Mouse (Mus musculus) intestine, embryonic 16.5 days (tissue): ENCODE measurements around the gene Pkig. TPM values are rescaled to one million over a fixed set of nuclear protein-coding genes. Genes with fewer than 3 reads are reported as not detected.
"Not testable (repeated sequence)": the region's sequence is repeated elsewhere in the genome, so short reads cannot be mapped to it uniquely, and the experiment has no call there.

Experiments
- ATAC-seq: fragments of 200-750 bp; cut with Nextera tagmentation; 2 replicates; pipeline ENCODE4 v1.8.0; 2017; ENCODE audit warnings: moderate TSS enrichment, moderate library complexity
- H3K27ac ChIP-seq: fragments of 300-500 bp; sonication (generic); 2 replicates; pipeline ENCODE4 v1.5.1; 2014; ENCODE audit warnings: mild to moderate bottlenecking, low read length
- H3K27me3 ChIP-seq: fragments of 300-500 bp; sonication (generic); replicated peaks from 2 replicates; pipeline ENCODE4 v1.6.1; 2014; ENCODE audit warnings: low read length, control low read depth, mixed read lengths; ENCODE audit not compliant: control insufficient read depth, insufficient read depth
- H3K36me3 ChIP-seq: fragments of 300-500 bp; sonication (generic); 2 replicates; pipeline ENCODE4 v1.6.1; 2014; ENCODE audit warnings: low read length, control low read depth; ENCODE audit not compliant: control insufficient read depth, insufficient read depth
- H3K4me1 ChIP-seq: fragments of 300-500 bp; sonication (generic); 2 replicates; pipeline ENCODE4 v1.6.1; 2014; ENCODE audit warnings: low read length, control low read depth, mixed read lengths; ENCODE audit not compliant: control insufficient read depth, insufficient read depth
- H3K4me2 ChIP-seq: fragments of 300-500 bp; sonication (generic); 2 replicates; pipeline ENCODE4 v1.6.1; 2014; ENCODE audit warnings: low read depth, low read length, control low read depth
- H3K4me3 ChIP-seq: fragments of 300-500 bp; sonication (generic); 2 replicates; pipeline ENCODE4 v1.5.1; 2014; ENCODE audit warnings: mild to moderate bottlenecking, low read length
- H3K9ac ChIP-seq: fragments of 300-500 bp; sonication (generic); 2 replicates; pipeline ENCODE4 v1.6.1; 2014; ENCODE audit warnings: low read depth, low read length
- H3K9me3 ChIP-seq: fragments of 300-500 bp; sonication (generic); 2 replicates; pipeline ENCODE4 v1.6.1; 2016; ENCODE audit warnings: low read length, control low read depth; ENCODE audit not compliant: control insufficient read depth
- WGBS: fragments of 180-500 bp; shearing (Covaris S2); extraction: QIAGEN DNeasy Blood & Tissue Kit; methylation state at CpG from one replicate; pipeline ENCODE4 v1.1.7; 2014; 5-methylcytosine and 5-hydroxymethylcytosine counted together
- polyA plus RNA-seq: library from polyadenylated mRNA; unstranded; fragments of >200 nt; fragmentation: Nextera tagmentation; extraction: Ambion mirVana; gene quantifications from 2 replicates; pipeline ENCODE4 v1.2.1, GENCODE M21; 2015

The Pkig gene
- polyA plus RNA-seq, 1 experiment from 2014 or later: 122 TPM

DNA sequence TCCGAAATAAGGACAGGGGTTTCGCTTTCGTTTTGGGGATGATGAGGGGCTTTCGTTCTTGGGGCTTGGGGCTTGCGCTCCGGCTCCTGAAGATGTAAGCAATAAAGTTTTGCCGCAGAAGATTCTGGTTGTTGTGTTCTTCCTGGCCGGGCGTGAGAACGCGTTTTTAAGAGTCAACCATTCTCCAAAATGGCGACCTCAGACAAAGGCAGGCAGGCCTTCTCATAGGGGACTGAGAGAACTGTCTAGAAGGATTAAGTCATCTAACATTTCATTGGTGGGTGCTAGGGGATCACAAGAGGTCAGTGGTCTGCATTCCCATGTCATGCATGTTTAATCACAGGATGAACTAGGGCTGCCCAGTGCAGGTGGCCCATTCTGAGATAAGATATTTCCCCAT, 2.5 kb upstream of the Pkig start:
- H3K36me3 ChIP-seq, H3K27ac ChIP-seq, H3K27me3 ChIP-seq, H3K4me1 ChIP-seq, H3K9me3 ChIP-seq, H3K4me3 ChIP-seq, H3K4me2 ChIP-seq, H3K9ac ChIP-seq, ATAC-seq: not testable (repeated sequence)
- 97% methylated on average over 7 of the region's 12 CpGs for WGBS

GRCm38 (mm10) chr2:163657486-163657885, 700 bp upstream of the Pkig start:
- Histone ChIP-seq H3K9ac (no peak overlapping the region), H3K27ac (no peak overlapping the region), H3K9me3 (no peaks in the 10 kb centered on the region), H3K36me3 (no peaks in the 10 kb centered on the region), H3K4me1 (peaks cover 5% of the 10 kb centered on the region; the same call in 1 of the 2 replicates), H3K27me3 (no peaks in the 10 kb centered on the region), H3K4me2 (no peak overlapping the region), H3K4me3 (no peak overlapping the region)
- WGBS: 86% methylated on average over 2 of the region's 2 CpGs
- ATAC-seq: no peak

- peaks cover 5% of the 10 kb centered on the region; the same call in 1 of the 2 replicates for H3K4me1 ChIP-seq
- H3K36me3 ChIP-seq: no peaks in the 10 kb centered on the region
- H3K9ac ChIP-seq: peak overlapping the region; percentile 87
- peak overlapping the region; percentile 85 for H3K4me3 ChIP-seq
- H3K9me3 ChIP-seq: no peaks in the 10 kb centered on the region
- H3K27ac ChIP-seq: peak overlapping the region; percentile 81
- peak; percentile 75 for ATAC-seq
- 1% methylated on average over 8 of the region's 8 CpGs for WGBS
- H3K4me2 ChIP-seq: peak overlapping the region; percentile 77
- no peaks in the 10 kb centered on the region for H3K27me3 ChIP-seq
These were observed 755 bp downstream of the Pkig start for GRCm38 (mm10) chr2:163658941-163659340.

GRCm38 (mm10) chr2:163659431-163659830, 1.2 kb downstream of the Pkig start:
- peak overlapping the region; percentile 85; the same call in 1 of the 2 replicates for H3K4me3 ChIP-seq
- H3K36me3 ChIP-seq: no peaks in the 10 kb centered on the region
- no peaks in the 10 kb centered on the region for H3K9me3 ChIP-seq
- no peak for ATAC-seq
- no peaks in the 10 kb centered on the region for H3K27me3 ChIP-seq
- H3K4me2 ChIP-seq: peak overlapping the region; percentile 77
- H3K9ac ChIP-seq: peak overlapping the region; percentile 87
- H3K4me1 ChIP-seq: peaks cover 5% of the 10 kb centered on the region; the same call in 1 of the 2 replicates
- H3K27ac ChIP-seq: peak overlapping the region; percentile 81
- WGBS: 82% methylated on average over 12 of the region's 12 CpGs

DNA sequence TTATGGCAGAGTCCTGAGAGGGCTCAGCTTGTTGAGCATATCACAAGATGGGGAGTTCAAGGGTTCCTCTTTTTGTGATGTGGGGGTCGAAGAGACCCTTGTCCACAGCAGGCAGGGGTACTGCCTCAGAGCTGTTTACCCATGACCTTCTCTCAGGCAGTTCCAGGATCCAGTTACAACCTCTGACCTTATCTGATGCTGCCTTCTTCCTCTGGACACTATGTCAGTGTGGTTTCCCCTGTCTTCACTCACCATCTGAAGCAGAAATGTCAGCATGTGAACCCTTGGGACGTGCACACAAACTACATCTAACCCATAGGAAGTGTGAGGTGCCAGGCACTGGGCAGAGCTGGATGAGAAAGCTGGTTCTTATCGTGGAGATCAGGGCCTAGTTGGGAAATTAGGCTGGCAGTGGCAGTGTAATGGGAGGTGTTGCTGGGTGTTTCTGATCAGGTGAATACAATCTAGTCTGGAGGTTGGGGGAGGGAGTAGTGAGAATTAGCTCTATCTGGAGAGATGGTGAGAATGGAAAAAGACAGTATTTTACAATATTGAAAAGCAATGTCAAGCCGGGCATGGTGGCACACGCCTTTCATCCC, 2.0 kb downstream of the Pkig start:
- WGBS: 83% methylated on average over 5 of the region's 5 CpGs

GRCm38 (mm10) chr2:163661371-163661850, 3.2 kb downstream of the Pkig start:
- 64% methylated on average over 6 of the region's 6 CpGs for WGBS
- no peak overlapping the region for H3K4me2 ChIP-seq
- H3K9me3 ChIP-seq: no peaks in the 10 kb centered on the region
- H3K36me3 ChIP-seq: no peaks in the 10 kb centered on the region
- no peak overlapping the region for H3K27ac ChIP-seq
- no peak overlapping the region for H3K9ac ChIP-seq
- peaks cover 5% of the 10 kb centered on the region; the same call in 1 of the 2 replicates for H3K4me1 ChIP-seq
- ATAC-seq: no peak
- no peak overlapping the region for H3K4me3 ChIP-seq
- H3K27me3 ChIP-seq: no peaks in the 10 kb centered on the region

More for the DNA sequence above, 2.0 kb downstream of the Pkig start:
- Histone ChIP-seq H3K27ac (no peak overlapping the region), H3K9ac (0 out of 2 replicates have a peak overlapping the region, but pooled peaks have one; percentile 30), H3K27me3 (no peaks in the 10 kb centered on the region), H3K9me3 (no peaks in the 10 kb centered on the region), H3K36me3 (no peaks in the 10 kb centered on the region), H3K4me1 (peaks cover 5% of the 10 kb centered on the region; the same call in 1 of the 2 replicates), H3K4me2 (no peak overlapping the region), H3K4me3 (no peak overlapping the region)
- ATAC-seq: no peak

- ATAC-seq: no peak
- 92% methylated on average over 5 of the region's 5 CpGs for WGBS
- no peak overlapping the region for H3K27ac ChIP-seq
- no peak overlapping the region for H3K4me3 ChIP-seq
- peaks cover 9% of the 10 kb centered on the region for H3K4me1 ChIP-seq
- H3K9me3 ChIP-seq: no peaks in the 10 kb centered on the region
- no peak overlapping the region for H3K9ac ChIP-seq
- H3K4me2 ChIP-seq: no peak overlapping the region
- no peaks in the 10 kb centered on the region for H3K27me3 ChIP-seq
- no peaks in the 10 kb centered on the region for H3K36me3 ChIP-seq
These were observed 3.9 kb downstream of the Pkig start for GRCm38 (mm10) chr2:163662076-163662475.

DNA sequence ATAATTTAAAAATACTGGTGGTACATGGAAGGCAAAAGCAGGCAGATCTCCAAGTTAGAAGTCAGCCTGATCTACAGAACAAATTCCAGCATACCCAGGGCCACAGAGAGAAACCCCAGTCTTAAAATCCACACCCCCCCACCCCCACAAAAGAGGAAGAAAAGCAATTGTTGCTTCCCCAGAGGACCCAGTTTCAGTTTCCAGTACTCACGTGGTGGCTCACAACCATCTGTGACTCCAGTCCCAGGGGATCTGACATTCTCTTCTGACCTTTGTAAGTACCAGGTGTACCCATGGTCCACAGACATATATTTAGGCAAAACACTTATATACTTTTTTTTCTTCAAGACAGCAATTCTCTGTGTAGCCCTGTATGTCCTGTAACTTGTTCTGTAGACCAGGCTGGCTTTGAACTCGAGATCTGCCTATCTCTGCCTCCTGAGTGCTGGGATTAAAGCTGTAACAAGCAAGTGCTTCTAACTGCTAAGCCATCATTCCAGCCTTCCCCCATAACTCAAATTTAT, 4.6 kb downstream of the Pkig start:
- ATAC-seq: no peak
- no peak overlapping the region for H3K9ac ChIP-seq
- no peaks in the 10 kb centered on the region for H3K9me3 ChIP-seq
- no peak overlapping the region for H3K4me2 ChIP-seq
- H3K27me3 ChIP-seq: no peaks in the 10 kb centered on the region
- WGBS: 71% methylated on average over 2 of the region's 2 CpGs
- H3K4me1 ChIP-seq: peaks cover 9% of the 10 kb centered on the region
- no peak overlapping the region for H3K4me3 ChIP-seq
- no peak overlapping the region for H3K27ac ChIP-seq
- no peaks in the 10 kb centered on the region for H3K36me3 ChIP-seq

GRCm38 (mm10) chr2:163663930-163664329, 5.7 kb downstream of the Pkig start:
- Histone ChIP-seq H3K27ac (no peak overlapping the region), H3K4me3 (no peak overlapping the region), H3K9me3 (no peaks in the 10 kb centered on the region), H3K4me2 (no peak overlapping the region), H3K27me3 (no peaks in the 10 kb centered on the region), H3K4me1 (peaks cover 9% of the 10 kb centered on the region), H3K9ac (no peak overlapping the region), H3K36me3 (no peaks in the 10 kb centered on the region)
- WGBS: 62% methylated on average over 3 of the region's 3 CpGs
- ATAC-seq: no peak
